ENCODE assay signal across 8 mouse cellular contexts in the genomic region with DNA sequence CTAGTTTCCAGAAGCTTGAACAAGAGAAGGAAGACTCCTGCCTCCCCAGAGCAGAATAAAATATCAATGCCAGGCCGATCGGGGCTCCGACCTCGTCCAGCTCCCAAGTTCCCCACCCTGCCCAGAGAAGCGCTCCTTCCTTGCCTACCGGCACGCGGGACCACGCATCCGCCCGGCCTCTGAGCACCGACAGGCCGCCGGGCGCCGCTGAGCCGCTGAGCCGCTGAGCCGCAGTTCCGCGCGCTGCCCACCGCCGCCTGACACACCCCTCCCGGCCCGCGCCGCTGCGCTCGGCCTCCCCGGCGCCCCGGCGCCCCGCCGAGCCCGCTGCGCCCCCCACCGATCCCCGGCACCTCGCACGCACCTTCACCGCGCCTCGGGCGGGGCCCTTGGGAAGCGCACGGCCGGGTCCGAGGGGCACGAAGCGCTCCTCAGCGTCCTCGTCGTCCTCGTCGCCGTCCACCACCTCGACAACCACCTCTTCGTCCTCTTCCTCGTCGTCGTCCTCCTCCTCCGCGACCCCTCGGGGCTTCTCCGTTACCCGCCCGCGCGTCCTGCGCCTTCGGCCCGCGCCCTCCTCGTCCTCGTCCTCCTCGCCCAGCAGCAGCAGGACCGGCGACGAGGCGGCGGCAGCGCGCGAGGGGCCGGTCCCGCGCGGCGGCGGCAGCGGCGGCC. TPM values are rescaled to one million over a fixed set of nuclear protein-coding genes. Genes with fewer than 3 reads are reported as not detected.
A peak's percentile ranks its signal among the peaks of the same experiment; 100 is the strongest.
DNase-seq lines count a peak whose midpoint lies in the region; ATAC-seq and TF ChIP-seq lines count a peak whose summit lies in the region.

No protein-coding gene starts in this region.

- peaks cover 10% of the 10 kb centered on the region for H3K4me1 ChIP-seq in forebrain, postnatal 0 days (ENCODE audit: insufficient read depth)
- H3K4me1 ChIP-seq in hindbrain, embryonic 13.5 days (replicated peaks): peaks cover 34% of the 10 kb centered on the region

- no peaks in the 10 kb centered on the region for H3K36me3 ChIP-seq in forebrain, postnatal 0 days (ENCODE audit: insufficient read depth)
- no peaks in the 10 kb centered on the region for H3K36me3 ChIP-seq in hindbrain, embryonic 13.5 days

- peak overlapping the region; percentile 84 for H3K9ac ChIP-seq in forebrain, postnatal 0 days
- H3K9ac ChIP-seq in hindbrain, embryonic 13.5 days: peak overlapping the region; percentile 95

- no peak for TF ChIP-seq CTCF in forebrain, postnatal 0 days (IDR thresholded peaks at IDR 0.05; ENCODE audit: low read depth)

- DNase-seq in MN1 (ENCODE audit: low spot score): peak; percentile 64
- DNase-seq in cerebellum, adult 11-12 months: peak; percentile 69
- DNase-seq in forebrain, postnatal 0 days: peak; percentile 54
- DNase-seq in left cerebral cortex, postnatal 4 days: peak; percentile 41
- peak; percentile 14 to 27 for DNase-seq in right cerebral cortex, postnatal 36 days (ENCODE audit: low spot score in 2 of 2)

- no peaks in the 10 kb centered on the region for H3K27me3 ChIP-seq in forebrain, postnatal 0 days (ENCODE audit: insufficient read depth, low read length)
- H3K27me3 ChIP-seq in hindbrain, embryonic 13.5 days: peaks cover 5% of the 10 kb centered on the region; the same call in 1 of the 2 replicates

- ATAC-seq in forebrain, postnatal 0 days: peak; percentile 29
- peak; percentile 22; the same call in 1 of the 2 replicates for ATAC-seq in hindbrain, embryonic 13.5 days (ENCODE audit: low FRiP score)
- 0 out of 2 replicates have a peak, but pooled peaks have one; percentile 23 for ATAC-seq in megakaryocyte progenitor cell, adult 5-6 weeks (replicated peaks; ENCODE audit: poor library complexity)
- ATAC-seq in monocyte, adult 5-6 weeks (replicated peaks; ENCODE audit: insufficient number of reproducible peaks, low FRiP score, low TSS enrichment, poor library complexity, severe bottlenecking): no peak

- intact Hi-C loops in left cerebral cortex, postnatal 4 days (cut with DNase I): loop anchor here (5.0 kb wide), 1 partner anchor 92 kb away; no protein-coding TSS in a partner anchor

- peak overlapping the region; percentile 90 for H3K4me3 ChIP-seq in forebrain, postnatal 0 days (ENCODE audit: low read depth, low read length)
- peak overlapping the region; percentile 90 for H3K4me3 ChIP-seq in hindbrain, embryonic 13.5 days

- peak overlapping the region; percentile 96 for H3K27ac ChIP-seq in forebrain, postnatal 0 days (ENCODE audit: low read depth, low read length)
- H3K27ac ChIP-seq in hindbrain, embryonic 13.5 days: peak overlapping the region; percentile 97

- H3K9me3 ChIP-seq in forebrain, postnatal 0 days (ENCODE audit: low read length): no peaks in the 10 kb centered on the region
- H3K9me3 ChIP-seq in hindbrain, embryonic 13.5 days: no peaks in the 10 kb centered on the region

- WGBS in forebrain, postnatal 0 days: under 1% methylated on average over 86 of the region's 94 CpGs
- 0% methylated on average over 71 of the region's 94 CpGs for WGBS in hindbrain, embryonic 13.5 days

- peak overlapping the region; percentile 82 for H3K4me2 ChIP-seq in forebrain, postnatal 0 days (ENCODE audit: low read depth)
- peak overlapping the region; percentile 74 for H3K4me2 ChIP-seq in hindbrain, embryonic 13.5 days

RNA-seq across cellular contexts. Expression of gene Zfp704, which starts 0.8 kb away (rescaled TPM):
- total RNA-seq in forebrain, postnatal 0 days (2014; rRNA removed): 63.6 and 70.4 TPM in 2 replicates
- 6.5 and 13.0 TPM in 2 replicates for polyA plus RNA-seq in forebrain, postnatal 0 days (2015; fragmentation: Nextera tagmentation; extraction: Ambion mirVana)
- polyA plus RNA-seq in hindbrain, embryonic 13.5 days (2015; fragmentation: Nextera tagmentation; extraction: Ambion mirVana): 8.5 and 8.7 TPM in 2 replicates
- 10 to 100 TPM; 90.2 to 96.4 TPM for total RNA-seq in left cerebral cortex, postnatal 4 days (2021)
- 16.3 and 20.8 TPM in 2 replicates for total RNA-seq in megakaryocyte progenitor cell, adult 5-6 weeks (2015)
- 12.9 and 14.8 TPM in 2 replicates for total RNA-seq in megakaryocyte progenitor cell, adult 5-6 weeks (2017)
- 0.78 to 2.9 TPM (median 2.5 TPM) in 3 replicates for total RNA-seq in monocyte, adult 5-6 weeks (2017)
